Mouse (Mus musculus): ENCODE measurements around the gene Ccdc187. TPM values are rescaled to one million over a fixed set of nuclear protein-coding genes. Genes with fewer than 3 reads are reported as not detected.

Gene Ccdc187
- polyA plus RNA-seq, 2 experiments from 2014 or later = not detected

- ATAC-seq = no peak
These were observed 86.8 kb downstream of the Ccdc187 start for GRCm38 (mm10) chr2:26207559-26207958.

GRCm38 (mm10) chr2:26205761-26206160, 88.6 kb downstream of the Ccdc187 start:
- no peak for ATAC-seq

- no peak for ATAC-seq
These were observed 89.2 kb downstream of the Ccdc187 start for GRCm38 (mm10) chr2:26205126-26205525.

- ATAC-seq = no peak
These were observed 91.4 kb downstream of the Ccdc187 start for GRCm38 (mm10) chr2:26202849-26203475.

GRCm38 (mm10) chr2:26201926-26202848, 92.2 kb downstream of the Ccdc187 start:
- ATAC-seq = no peak

GRCm38 (mm10) chr2:26198488-26198887, 95.9 kb downstream of the Ccdc187 start:
- ATAC-seq = no peak

- ATAC-seq = no peak
These were observed 99.6 kb downstream of the Ccdc187 start for GRCm38 (mm10) chr2:26194552-26195339.

Other genes with a start within 250 kb of the Ccdc187 start
- gene Nacc2, start 171.3 kb downstream of the Ccdc187 start, polyA plus RNA-seq (2017; shearing (Covaris generic)) = 1 to 10 TPM; 1.1 to 1.3 TPM
- not detected for gene Lhx3, start 86.3 kb downstream of the Ccdc187 start, polyA plus RNA-seq (2017; shearing (Covaris generic))
- 1 to 10 TPM; 2.0 to 2.6 TPM for gene Qsox2, start 57.0 kb downstream of the Ccdc187 start, polyA plus RNA-seq (2017; shearing (Covaris generic))
- 1 to 10 TPM; 1.8 to 2.7 TPM for gene Gpsm1, start 21.0 kb upstream of the Ccdc187 start, polyA plus RNA-seq (2017; shearing (Covaris generic))
- gene Dnlz, start 57.6 kb upstream of the Ccdc187 start, polyA plus RNA-seq (2017; shearing (Covaris generic)) = 1 to 10 TPM; 6.5 to 7.4 TPM
- gene Card9, start 66.4 kb upstream of the Ccdc187 start, polyA plus RNA-seq (2017; shearing (Covaris generic)) = 1 to 10 TPM; 1.5 to 2.3 TPM
- gene Snapc4, start 86.1 kb upstream of the Ccdc187 start, polyA plus RNA-seq (2017; shearing (Covaris generic)) = 10 to 100 TPM; 20.1 to 24.4 TPM
- gene Entr1, start 94.8 kb upstream of the Ccdc187 start, polyA plus RNA-seq (2017; shearing (Covaris generic)) = 10 to 100 TPM; 44.8 to 54.9 TPM
- gene Pmpca, start 94.8 kb upstream of the Ccdc187 start, polyA plus RNA-seq (2017; shearing (Covaris generic)) = 10 to 100 TPM; 77.1 to 77.7 TPM
- 10 to 100 TPM in 1 of 2 experiments, 1 to 10 TPM in 1; 9.5 to 13.5 TPM for gene Inpp5e, start 114.6 kb upstream of the Ccdc187 start, polyA plus RNA-seq (2017; shearing (Covaris generic))
- gene Sec16a, start 150.7 kb upstream of the Ccdc187 start, polyA plus RNA-seq (2017; shearing (Covaris generic)) = 10 to 100 TPM; 22.4 to 23.9 TPM
- 10 to 100 TPM; 22.2 to 28.7 TPM for gene Notch1, start 222.1 kb upstream of the Ccdc187 start, polyA plus RNA-seq (2017; shearing (Covaris generic))